Mouse (Mus musculus) thymus, adult 2 months (tissue): ENCODE measurements around the gene Ntng2.

Experiments used
- CTCF ChIP-seq: fragments of 200-500 bp; IDR thresholded peaks from 2 replicates; pipeline ENCODE4 v1.5.1; 2012; ENCODE audit warnings: mild to moderate bottlenecking, control low read depth, low read length, moderate library complexity, borderline replicate concordance; ENCODE audit not compliant: control insufficient read depth, poor library complexity, insufficient read depth; ENCODE audit errors: extremely low read depth
- POLR2A ChIP-seq: fragments of 200-500 bp; IDR thresholded peaks from 2 replicates; pipeline ENCODE4 v1.6.1; 2012; ENCODE audit warnings: mild to moderate bottlenecking, low read length, control low read depth, moderate library complexity; ENCODE audit not compliant: control insufficient read depth, poor library complexity, insufficient read depth; ENCODE audit errors: extremely low read depth

- TF ChIP-seq POLR2A (no peak), CTCF (no peak)
These were observed 13.5 kb downstream of the Ntng2 start for GRCm38 (mm10) chr2:29239329-29239728.
